Mouse (Mus musculus) heart, embryonic 12.5 days (tissue): ENCODE measurements around the gene Sdha. TPM values are rescaled to one million over a fixed set of nuclear protein-coding genes. Genes with fewer than 3 reads are reported as not detected.

Source experiments
- ATAC-seq: fragments of 200-750 bp; cut with Nextera tagmentation; 2 replicates; pipeline ENCODE4 v1.8.0; 2017; ENCODE audit warnings: moderate TSS enrichment, moderate library complexity; ENCODE audit not compliant: insufficient number of reproducible peaks, low FRiP score
- H3K27ac ChIP-seq: fragments of 300-500 bp; sonication (generic); 2 replicates; pipeline ENCODE4 v1.5.1; 2016; ENCODE audit warnings: mild to moderate bottlenecking, moderate library complexity; ENCODE audit not compliant: poor library complexity, severe bottlenecking
- H3K27me3 ChIP-seq: fragments of 300-500 bp; sonication (generic); replicated peaks from 2 replicates; pipeline ENCODE4 v1.6.1; 2016; ENCODE audit warnings: mild to moderate bottlenecking, moderate library complexity
- H3K36me3 ChIP-seq: fragments of 300-500 bp; sonication (generic); 2 replicates; pipeline ENCODE4 v1.6.1; 2016; ENCODE audit warnings: mild to moderate bottlenecking, moderate library complexity
- H3K4me1 ChIP-seq: fragments of 300-500 bp; sonication (generic); replicated peaks from 2 replicates; pipeline ENCODE4 v1.6.1; 2016; ENCODE audit warnings: mild to moderate bottlenecking
- H3K4me2 ChIP-seq: fragments of 300-500 bp; sonication (generic); 2 replicates; pipeline ENCODE4 v1.6.1; 2016; ENCODE audit warnings: mild to moderate bottlenecking, moderate library complexity
- H3K4me3 ChIP-seq: fragments of 300-500 bp; sonication (generic); 2 replicates; pipeline ENCODE4 v1.5.1; 2016; ENCODE audit warnings: mild to moderate bottlenecking
- H3K9ac ChIP-seq: fragments of 300-500 bp; sonication (generic); 2 replicates; pipeline ENCODE4 v1.6.1; 2016; ENCODE audit warnings: mild to moderate bottlenecking, moderate library complexity
- H3K9me3 ChIP-seq: fragments of 300-500 bp; sonication (generic); replicated peaks from 2 replicates; pipeline ENCODE4 v1.6.1; 2016; ENCODE audit warnings: mild to moderate bottlenecking, moderate library complexity
- WGBS: fragments of 180-500 bp; shearing (Covaris S2); methylation state at CpG from one replicate; pipeline ENCODE4 v1.1.7; 2016; 5-methylcytosine and 5-hydroxymethylcytosine counted together
- polyA plus RNA-seq: library from polyadenylated mRNA; unstranded; fragments of >200 nt; fragmentation: Nextera tagmentation; extraction: Ambion mirVana; gene quantifications from 2 replicates; pipeline ENCODE4 v1.2.1, GENCODE M21; 2016

The Sdha gene
- polyA plus RNA-seq, 1 experiment from 2014 or later = 450 TPM

DNA sequence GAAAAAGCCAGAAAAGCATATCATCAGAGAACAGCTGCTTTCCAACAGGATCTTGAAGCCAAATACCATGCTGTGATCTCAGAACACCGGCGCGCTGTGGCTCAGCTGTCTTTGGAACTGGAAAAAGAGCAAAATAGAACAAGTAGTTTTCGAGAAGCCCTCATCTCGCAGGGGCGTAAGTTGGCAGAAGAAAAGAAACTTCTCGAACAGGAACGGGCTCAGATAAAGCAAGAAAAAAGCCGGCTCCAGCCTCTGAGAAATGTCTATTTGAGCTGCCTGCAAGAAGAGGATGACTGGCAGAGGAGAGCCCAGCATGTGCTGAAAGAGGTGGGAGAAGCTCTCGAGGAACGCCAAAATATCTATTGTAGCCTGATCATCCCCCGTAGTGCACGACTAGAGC, 6.4 kb upstream of the Sdha start:
- no peak overlapping the region for H3K27ac ChIP-seq
- no peaks in the 10 kb centered on the region for H3K9me3 ChIP-seq
- H3K27me3 ChIP-seq = no peaks in the 10 kb centered on the region
- no peak for ATAC-seq
- H3K4me2 ChIP-seq = no peak overlapping the region
- WGBS = 93% methylated on average over 13 of the region's 13 CpGs
- no peak overlapping the region for H3K9ac ChIP-seq
- H3K36me3 ChIP-seq = peaks cover 68% of the 10 kb centered on the region
- H3K4me1 ChIP-seq = no peaks in the 10 kb centered on the region
- no peak overlapping the region for H3K4me3 ChIP-seq

DNA sequence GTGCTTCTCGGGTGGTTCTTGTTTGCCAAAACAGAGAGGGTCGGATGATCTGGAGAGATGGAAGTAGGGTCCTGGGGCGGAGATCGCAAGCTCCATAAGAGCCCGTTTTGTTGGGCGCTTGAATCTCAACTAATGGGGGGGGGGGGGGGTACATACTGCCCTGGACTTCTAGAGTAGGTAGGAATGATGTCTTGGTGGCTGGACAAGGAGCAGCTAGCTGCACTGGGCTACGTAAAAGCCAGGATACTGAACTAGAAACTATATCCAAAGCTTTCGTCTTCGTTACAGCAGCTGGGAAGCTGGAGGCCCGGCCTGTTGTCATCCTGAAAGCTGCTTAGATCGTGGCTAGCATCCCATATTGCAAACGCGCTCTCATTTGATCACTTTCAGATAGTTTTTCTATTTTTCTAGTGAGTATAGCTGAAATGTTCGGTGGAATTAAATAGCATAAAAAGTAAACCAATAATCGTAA, 391 bp upstream of the Sdha start:
- peak; percentile 51 for ATAC-seq
- Histone ChIP-seq H3K9ac (peak overlapping the region; percentile 95), H3K4me1 (peaks cover 11% of the 10 kb centered on the region), H3K27me3 (no peaks in the 10 kb centered on the region), H3K27ac (peak overlapping the region; percentile 93), H3K36me3 (peaks cover 17% of the 10 kb centered on the region), H3K4me2 (peak overlapping the region; percentile 76), H3K9me3 (no peaks in the 10 kb centered on the region), H3K4me3 (peak overlapping the region; percentile 85)
- WGBS = under 1% methylated on average over 15 of the region's 15 CpGs

DNA sequence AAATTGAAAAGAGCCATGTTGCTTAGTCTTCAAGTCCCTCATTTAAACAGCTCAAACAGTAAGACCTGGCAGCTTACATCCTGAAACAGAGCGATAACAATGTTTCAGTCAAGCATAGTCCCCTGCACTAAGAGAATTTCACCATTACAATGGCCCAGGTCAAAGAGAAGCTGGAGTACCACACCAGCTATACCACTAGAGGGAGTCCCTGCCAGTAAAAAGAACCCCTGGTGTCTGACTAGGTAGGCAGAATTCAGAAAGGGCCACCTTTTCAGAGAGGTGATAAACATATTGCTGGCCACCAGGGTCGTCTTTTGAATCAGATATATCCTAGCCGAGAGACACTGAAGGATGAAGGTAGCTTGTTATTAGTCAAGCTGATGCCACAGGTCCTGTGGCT, 9.0 kb downstream of the Sdha start:
- WGBS = 55% methylated on average over 3 of the region's 3 CpGs
- no peak for ATAC-seq
- H3K36me3 ChIP-seq = peaks cover 70% of the 10 kb centered on the region

DNA sequence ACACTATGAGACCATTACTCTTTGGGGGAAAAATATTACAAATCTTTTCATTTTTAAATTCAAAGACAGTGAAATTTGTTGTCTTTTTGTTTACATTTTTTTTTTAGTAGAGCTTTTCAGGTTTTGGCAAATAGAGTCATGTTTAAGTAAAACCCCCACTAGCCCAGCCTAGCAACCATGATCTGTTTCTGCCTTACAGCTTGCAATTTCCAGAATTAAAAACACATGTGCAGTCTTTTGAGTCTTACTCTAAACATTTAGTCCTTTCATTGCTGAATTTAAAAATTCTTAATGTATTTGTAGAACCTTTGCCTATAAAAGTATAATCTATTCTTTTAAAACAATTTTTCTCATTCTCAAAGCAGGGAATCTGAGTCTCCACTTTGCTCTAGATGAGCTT, 20.8 kb downstream of the Sdha start:
- ATAC-seq = no peak

More for the DNA sequence above, 9.0 kb downstream of the Sdha start:
- no peaks in the 10 kb centered on the region for H3K9me3 ChIP-seq
- H3K9ac ChIP-seq = no peak overlapping the region
- no peak overlapping the region for H3K4me2 ChIP-seq
- H3K4me1 ChIP-seq = no peaks in the 10 kb centered on the region
- no peaks in the 10 kb centered on the region for H3K27me3 ChIP-seq
- no peak overlapping the region for H3K4me3 ChIP-seq
- H3K27ac ChIP-seq = no peak overlapping the region

DNA sequence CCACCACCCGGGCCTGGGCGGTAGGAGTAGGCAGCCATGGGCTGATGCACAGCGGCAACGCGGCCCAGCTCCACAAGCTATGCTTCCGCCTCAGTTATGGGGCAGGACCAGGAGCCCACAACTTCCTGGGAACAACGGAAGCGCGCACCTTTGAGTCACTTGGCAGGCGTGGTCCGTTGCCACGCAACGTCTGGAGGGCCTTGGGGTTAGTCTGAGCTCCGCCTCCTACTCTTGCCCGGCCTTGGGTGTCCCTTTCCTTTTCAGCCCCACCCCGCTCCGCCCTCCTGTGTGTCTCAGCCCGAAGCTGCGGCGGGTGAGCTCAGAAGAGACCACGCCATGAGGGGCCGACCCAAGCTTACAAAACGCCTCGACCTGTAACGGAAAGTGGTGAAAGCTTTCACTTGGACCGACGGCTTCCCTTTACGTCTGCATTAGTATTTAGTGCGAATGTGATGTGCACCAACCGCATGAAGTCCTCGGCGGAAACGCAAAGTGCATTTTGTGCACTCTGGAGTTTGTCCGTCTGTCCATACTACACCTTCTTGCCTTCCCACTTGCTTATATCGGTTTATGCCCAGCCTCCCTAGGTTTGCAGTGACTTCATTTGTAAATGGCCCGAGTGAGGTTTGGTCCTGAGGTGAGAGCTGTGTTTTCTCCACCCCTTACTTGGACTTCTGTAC, 32.8 kb downstream of the Sdha start, which contains the start of gene Pdcd6:
Gene Pdcd6 (minus strand): TSS at position 411 of the 680 bp plus-strand sequence.
- ATAC-seq = peak; percentile 100
- H3K27ac ChIP-seq = peak within 1 kb of the TSS; percentile 52
- H3K27me3 ChIP-seq = no peaks in the 10 kb centered on the region
- H3K4me2 ChIP-seq = peak within 1 kb of the TSS; percentile 72
- H3K4me1 ChIP-seq = peaks cover 10% of the 10 kb centered on the region; the same call in 1 of the 2 replicates
- H3K9me3 ChIP-seq = no peaks in the 10 kb centered on the region
- H3K9ac ChIP-seq = peak within 1 kb of the TSS; percentile 88
- peaks cover 32% of the 10 kb centered on the region for H3K36me3 ChIP-seq
- 0% methylated on average over 36 of the region's 36 CpGs for WGBS
- peak within 1 kb of the TSS; percentile 92 for H3K4me3 ChIP-seq

More for the DNA sequence above, 20.8 kb downstream of the Sdha start:
- H3K4me3 ChIP-seq = no peak overlapping the region
- H3K27ac ChIP-seq = no peak overlapping the region
- H3K9me3 ChIP-seq = no peaks in the 10 kb centered on the region
- no peak overlapping the region for H3K4me2 ChIP-seq
- peaks cover 77% of the 10 kb centered on the region for H3K36me3 ChIP-seq
- H3K27me3 ChIP-seq = no peaks in the 10 kb centered on the region
- no peaks in the 10 kb centered on the region for H3K4me1 ChIP-seq
- no peak overlapping the region for H3K9ac ChIP-seq

DNA sequence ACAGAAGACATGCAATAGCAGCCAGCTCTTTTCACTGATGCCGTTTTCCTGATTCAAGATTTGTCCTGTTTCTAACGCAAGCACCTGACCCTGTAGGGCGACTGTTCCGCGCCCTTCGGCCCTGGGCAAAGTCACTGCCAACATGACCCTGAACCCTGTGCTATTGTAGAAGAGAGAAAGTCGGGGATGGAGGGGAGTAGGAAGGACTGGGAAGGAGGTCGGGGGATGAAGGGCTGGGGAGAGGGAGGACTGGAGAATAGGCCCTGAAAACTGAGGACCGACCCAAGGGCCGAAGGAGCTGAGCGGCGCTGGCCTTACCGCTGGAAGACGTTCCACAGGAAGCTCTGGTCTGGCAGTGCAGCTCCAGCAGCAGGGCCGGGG, 33.3 kb downstream of the Sdha start:
- WGBS = 3% methylated on average over 15 of the region's 15 CpGs
- H3K27ac ChIP-seq = peak overlapping the region; percentile 51; the same call in 1 of the 2 replicates
- H3K36me3 ChIP-seq = peaks cover 28% of the 10 kb centered on the region
- H3K4me1 ChIP-seq = peaks cover 10% of the 10 kb centered on the region; the same call in 1 of the 2 replicates
- H3K9ac ChIP-seq = peak overlapping the region; percentile 88
- H3K27me3 ChIP-seq = no peaks in the 10 kb centered on the region
- no peak; the same call in 1 of the 2 replicates for ATAC-seq
- peak overlapping the region; percentile 72 for H3K4me2 ChIP-seq
- peak overlapping the region; percentile 92 for H3K4me3 ChIP-seq
- no peaks in the 10 kb centered on the region for H3K9me3 ChIP-seq

DNA sequence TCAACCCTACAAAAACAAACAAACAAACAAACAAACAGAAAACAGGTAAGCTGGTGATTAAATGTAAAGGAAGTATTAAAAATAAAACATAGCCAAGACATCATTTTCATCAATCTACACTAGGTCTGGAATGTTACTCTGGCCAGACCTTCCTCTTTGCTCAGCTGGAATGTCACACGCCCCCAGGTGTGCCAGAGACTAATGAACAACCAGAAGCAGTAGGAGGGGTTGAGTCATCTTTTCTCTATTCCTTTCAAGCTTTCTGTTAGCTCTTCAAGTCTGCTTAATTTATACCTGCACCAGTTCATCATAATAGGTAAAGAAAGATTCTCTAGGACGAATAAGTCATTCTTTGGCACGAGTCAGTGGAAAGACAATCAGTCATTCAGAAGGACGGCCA, 33.7 kb downstream of the Sdha start:
- H3K27me3 ChIP-seq = no peaks in the 10 kb centered on the region
- WGBS = 27% methylated on average over 4 of the region's 4 CpGs
- peak overlapping the region; percentile 92 for H3K4me3 ChIP-seq
- no peak for ATAC-seq
- no peak overlapping the region for H3K27ac ChIP-seq
- peak overlapping the region; percentile 88 for H3K9ac ChIP-seq
- H3K4me2 ChIP-seq = peak overlapping the region; percentile 72
- no peaks in the 10 kb centered on the region for H3K9me3 ChIP-seq
- H3K36me3 ChIP-seq = peaks cover 28% of the 10 kb centered on the region
- peaks cover 10% of the 10 kb centered on the region; the same call in 1 of the 2 replicates for H3K4me1 ChIP-seq

DNA sequence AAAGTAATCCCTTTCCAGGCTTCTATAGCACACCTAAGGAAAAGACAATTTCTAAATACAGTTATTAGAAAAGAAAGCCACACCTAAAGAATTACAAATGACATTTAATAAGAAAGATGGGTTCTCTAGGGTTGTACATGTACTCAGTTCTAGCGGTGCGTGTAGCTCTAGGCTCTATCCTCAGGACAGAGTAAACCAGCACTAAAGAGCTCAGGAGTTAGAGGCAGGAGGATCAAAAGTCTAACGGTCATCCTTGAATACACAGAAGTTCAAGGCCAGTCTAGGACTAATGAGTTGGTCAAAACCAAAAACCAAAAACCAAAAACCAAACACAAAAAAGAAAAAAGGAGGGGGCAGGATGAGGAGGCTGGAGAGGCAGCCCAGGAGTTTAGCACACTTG, 35.5 kb downstream of the Sdha start:
- Histone ChIP-seq H3K4me1 (peaks cover 10% of the 10 kb centered on the region; the same call in 1 of the 2 replicates), H3K4me2 (no peak overlapping the region), H3K27me3 (no peaks in the 10 kb centered on the region), H3K9ac (no peak overlapping the region), H3K27ac (no peak overlapping the region), H3K36me3 (peaks cover 24% of the 10 kb centered on the region), H3K9me3 (no peaks in the 10 kb centered on the region), H3K4me3 (no peak overlapping the region)
- ATAC-seq = no peak
- WGBS = 92% methylated on average over 3 of the region's 3 CpGs

DNA sequence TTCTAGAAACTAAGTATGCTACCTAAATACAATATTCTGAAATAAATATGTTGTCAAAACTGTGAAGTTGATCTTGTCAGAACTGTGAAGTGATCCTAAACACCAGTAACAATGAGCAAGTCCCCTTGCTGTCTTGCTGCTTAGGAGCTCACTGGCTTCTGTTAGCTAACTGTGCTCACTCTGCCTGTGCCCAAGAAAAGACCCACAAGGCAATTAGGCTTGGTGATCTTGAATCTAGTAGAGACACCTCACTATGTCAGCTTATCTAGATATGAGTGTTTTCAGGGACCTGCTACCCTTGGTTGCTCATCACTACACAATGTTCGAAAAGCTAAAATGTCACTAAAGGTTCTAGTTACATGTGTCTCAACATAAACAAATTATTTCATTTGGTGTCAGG, 44.3 kb downstream of the Sdha start:
- Histone ChIP-seq H3K36me3 (peaks cover 76% of the 10 kb centered on the region), H3K9me3 (no peaks in the 10 kb centered on the region), H3K4me2 (no peak overlapping the region), H3K4me3 (no peak overlapping the region), H3K27me3 (no peaks in the 10 kb centered on the region), H3K4me1 (no peaks in the 10 kb centered on the region), H3K27ac (no peak overlapping the region), H3K9ac (no peak overlapping the region)
- 93% methylated on average over 1 of the region's 1 CpGs for WGBS
- no peak for ATAC-seq

DNA sequence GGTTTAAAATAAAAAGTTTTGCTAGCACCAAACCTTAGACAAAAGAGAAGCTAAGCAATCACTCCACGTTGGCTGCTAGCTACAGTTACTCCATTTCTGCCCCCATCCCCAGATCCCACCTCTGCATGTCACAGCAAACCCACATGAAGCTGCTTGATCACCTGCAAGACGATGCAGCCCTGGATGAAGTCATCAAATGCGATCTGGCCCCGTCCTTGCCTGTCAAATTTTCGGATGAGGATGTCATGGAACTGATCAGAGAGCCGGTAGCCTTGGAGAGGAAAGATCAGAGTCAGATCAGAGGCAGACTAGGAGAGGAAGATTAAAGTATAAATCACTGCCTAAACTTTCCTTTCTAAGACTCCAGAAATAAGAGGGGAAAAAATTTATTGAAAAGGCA, 44.7 kb downstream of the Sdha start:
- ATAC-seq = no peak
- Histone ChIP-seq H3K36me3 (peaks cover 72% of the 10 kb centered on the region), H3K27ac (no peak overlapping the region), H3K27me3 (no peaks in the 10 kb centered on the region), H3K9ac (no peak overlapping the region), H3K4me2 (no peak overlapping the region), H3K4me3 (no peak overlapping the region), H3K4me1 (no peaks in the 10 kb centered on the region), H3K9me3 (no peaks in the 10 kb centered on the region)
- 87% methylated on average over 6 of the region's 6 CpGs for WGBS

DNA sequence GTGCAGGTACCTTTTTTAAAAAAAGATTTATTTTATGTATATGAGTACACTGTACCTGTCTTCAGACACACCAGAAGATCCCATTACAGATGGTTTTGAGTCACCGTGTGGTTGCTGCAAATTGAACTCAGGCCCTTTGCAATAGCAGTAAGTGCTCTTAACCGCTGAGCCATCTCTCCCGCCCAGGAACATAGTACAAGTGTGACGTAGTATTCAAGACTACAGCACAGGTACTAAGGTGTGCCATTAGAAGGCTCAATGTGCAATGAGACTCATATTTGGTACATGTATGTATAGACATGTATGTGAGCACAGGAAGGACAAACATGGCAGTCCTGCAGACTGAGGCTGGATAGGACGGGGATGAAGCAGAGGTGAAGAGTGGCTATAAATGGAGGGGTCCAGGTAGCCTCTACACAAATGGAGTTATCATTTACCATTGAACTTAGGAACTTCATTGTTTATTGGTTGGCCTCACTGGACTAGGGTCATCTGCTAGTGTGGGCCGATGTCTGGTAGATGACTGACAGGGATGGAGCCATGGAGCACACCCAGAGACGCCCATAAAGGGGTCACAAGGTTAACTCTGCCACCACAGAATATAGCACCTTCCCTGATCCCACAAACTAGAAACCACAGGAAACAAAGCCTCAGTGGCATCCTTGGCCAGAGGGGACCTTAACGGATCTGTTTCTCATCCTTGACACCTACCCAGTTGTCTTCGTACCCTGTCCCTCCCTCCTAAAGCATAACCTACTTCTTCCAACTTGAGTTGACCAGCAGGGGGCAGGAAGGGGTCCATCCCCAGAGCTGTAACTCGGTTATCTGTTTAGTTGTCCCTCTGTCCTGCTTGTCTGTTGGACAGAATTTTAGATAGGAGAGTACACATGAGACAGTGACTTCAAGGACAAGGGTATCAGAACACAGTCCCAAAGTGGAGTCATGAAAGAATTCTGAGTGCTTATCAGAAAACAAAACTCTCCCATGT, 47.7 kb downstream of the Sdha start:
- no peak overlapping the region for H3K4me3 ChIP-seq
- H3K9me3 ChIP-seq = no peaks in the 10 kb centered on the region
- H3K9ac ChIP-seq = no peak overlapping the region
- H3K4me1 ChIP-seq = no peaks in the 10 kb centered on the region
- no peak overlapping the region for H3K4me2 ChIP-seq
- ATAC-seq = no peak
- no peak overlapping the region for H3K27ac ChIP-seq
- H3K27me3 ChIP-seq = no peaks in the 10 kb centered on the region
- H3K36me3 ChIP-seq = peaks cover 48% of the 10 kb centered on the region
- whole genome bisulfite sequencing = 75% methylated on average over 10 of the region's 10 CpGs
